Mouse (Mus musculus): ENCODE results near the gene Faap20.

DNA sequence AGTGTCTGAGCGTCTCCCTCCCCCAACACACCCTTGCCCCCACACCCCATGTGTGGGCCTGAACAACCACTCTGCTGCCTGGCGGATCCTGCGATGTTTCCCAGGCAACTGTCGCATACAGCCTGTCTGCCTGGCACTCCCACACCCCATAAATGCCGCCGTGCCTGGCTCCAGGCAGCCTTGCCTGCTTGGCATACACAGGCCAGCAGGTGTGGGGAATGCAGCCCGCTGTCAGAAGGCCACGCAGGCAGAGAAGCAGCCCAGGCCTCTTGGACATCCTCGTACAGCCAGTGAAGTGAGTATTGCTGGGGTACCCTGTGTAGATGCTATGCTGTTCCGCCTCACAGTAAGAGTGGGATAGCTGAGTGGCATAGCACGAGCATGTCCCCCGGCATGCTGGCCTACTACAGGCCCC lies 2.9 kb upstream of the Faap20 start:
- TF ChIP-seq CTCF (IDR thresholded peaks at IDR 0.05; ENCODE audit: borderline replicate concordance, extremely low read depth, insufficient read depth, insufficient read length) (no peak), POLR2A (IDR thresholded peaks at IDR 0.05; ENCODE audit: borderline replicate concordance, extremely low read depth, insufficient read depth, insufficient read length, poor library complexity, severe bottlenecking) (no peak)

All from brain, embryonic 14.5 days (tissue).